Mouse (Mus musculus) neural tube, embryonic 14.5 days (tissue): ENCODE data around the gene Pdzk1ip1. TPM values are rescaled to one million over a fixed set of nuclear protein-coding genes. Genes with fewer than 3 reads are reported as not detected.
A peak's percentile ranks its signal among the peaks of the same experiment; 100 is the strongest.

Experiments used
- ATAC-seq: fragments of 200-750 bp; cut with Nextera tagmentation; 2 replicates; pipeline ENCODE4 v1.8.0; 2017; ENCODE audit warnings: low read depth, mild to moderate bottlenecking, moderate TSS enrichment, moderate library complexity
- H3K27ac ChIP-seq: fragments of 300-500 bp; sonication (generic); 2 replicates; pipeline ENCODE4 v1.5.1; 2014; ENCODE audit warnings: low read depth, mild to moderate bottlenecking, control low read depth, low read length, moderate library complexity, mixed read lengths
- H3K27me3 ChIP-seq: fragments of 300-500 bp; sonication (generic); 2 replicates; pipeline ENCODE4 v1.6.1; 2014; ENCODE audit warnings: low read length; ENCODE audit not compliant: control insufficient read depth, insufficient read depth
- H3K36me3 ChIP-seq: fragments of 300-500 bp; sonication (generic); 2 replicates; pipeline ENCODE4 v1.6.1; 2014; ENCODE audit warnings: low read length, mixed read lengths; ENCODE audit not compliant: control insufficient read depth, insufficient read depth
- H3K4me1 ChIP-seq: fragments of 300-500 bp; sonication (generic); 2 replicates; pipeline ENCODE4 v1.6.1; 2014; ENCODE audit warnings: low read length; ENCODE audit not compliant: control insufficient read depth, insufficient read depth
- H3K4me2 ChIP-seq: fragments of 300-500 bp; sonication (generic); 2 replicates; pipeline ENCODE4 v1.6.1; 2014; ENCODE audit warnings: mild to moderate bottlenecking, low read depth, low read length, control low read depth
- H3K4me3 ChIP-seq: fragments of 300-500 bp; sonication (generic); 2 replicates; pipeline ENCODE4 v1.5.1; 2014; ENCODE audit warnings: low read depth, low read length, control low read depth, mixed read lengths
- H3K9ac ChIP-seq: fragments of 300-500 bp; sonication (generic); replicated peaks from 2 replicates; pipeline ENCODE4 v1.6.1; 2014; ENCODE audit warnings: low read depth, mild to moderate bottlenecking, control low read depth, low read length, mixed read lengths
- H3K9me3 ChIP-seq: fragments of 300-500 bp; sonication (generic); 2 replicates; pipeline ENCODE4 v1.6.1; 2016; ENCODE audit warnings: low read length; ENCODE audit not compliant: control insufficient read depth
- WGBS: fragments of 180-500 bp; shearing (Covaris S2); extraction: QIAGEN DNeasy Blood & Tissue Kit; methylation state at CpG from one replicate; pipeline ENCODE4 v1.1.7; 2014; 5-methylcytosine and 5-hydroxymethylcytosine counted together
- polyA plus RNA-seq: library from polyadenylated mRNA; unstranded; fragments of >200 nt; fragmentation: Nextera tagmentation; extraction: Ambion mirVana; gene quantifications from 2 replicates; pipeline ENCODE4 v1.2.1, GENCODE M21; 2014

The Pdzk1ip1 gene
- polyA plus RNA-seq, 1 experiment from 2014 or later: 2.4 TPM

GRCm38 (mm10) chr4:115133085-115133484 is 44.6 kb downstream of the Pdzk1ip1 start:
- Histone ChIP-seq H3K27ac (no peak overlapping the region), H3K4me1 (no peaks in the 10 kb centered on the region), H3K9me3 (no peaks in the 10 kb centered on the region), H3K36me3 (no peaks in the 10 kb centered on the region), H3K9ac (peak overlapping the region; percentile 66), H3K4me2 (peak overlapping the region; percentile 65), H3K4me3 (peak overlapping the region; percentile 47), H3K27me3 (0 out of 2 replicates have a peak, but pooled peaks cover 2% of the 10 kb centered on the region)
- ATAC-seq: peak; percentile 15; the same call in 1 of the 2 replicates
- 7% methylated on average over 5 of the region's 5 CpGs for WGBS

GRCm38 (mm10) chr4:115133621-115134295 is 45.2 kb downstream of the Pdzk1ip1 start, which contains the start of gene Cyp4x1:
Cyp4x1 (minus strand) TSS chr4:115134281.
- 0% methylated on average over 29 of the region's 29 CpGs for WGBS
- Histone ChIP-seq H3K4me1 (no peaks in the 10 kb centered on the region), H3K27ac (peak within 1 kb of the TSS; percentile 23), H3K36me3 (no peaks in the 10 kb centered on the region), H3K27me3 (0 out of 2 replicates have a peak, but pooled peaks cover 2% of the 10 kb centered on the region), H3K4me3 (peak within 1 kb of the TSS; percentile 47), H3K9me3 (no peaks in the 10 kb centered on the region), H3K9ac (peak within 1 kb of the TSS; percentile 66), H3K4me2 (peak within 1 kb of the TSS; percentile 65)
- ATAC-seq: peak; percentile 91

GRCm38 (mm10) chr4:115134296-115134630 is 45.8 kb downstream of the Pdzk1ip1 start:
- H3K9ac ChIP-seq: peak overlapping the region; percentile 66
- no peaks in the 10 kb centered on the region for H3K9me3 ChIP-seq
- ATAC-seq: peak; percentile 57
- 0 out of 2 replicates have a peak, but pooled peaks cover 2% of the 10 kb centered on the region for H3K27me3 ChIP-seq
- H3K36me3 ChIP-seq: no peaks in the 10 kb centered on the region
- H3K4me2 ChIP-seq: peak overlapping the region; percentile 65
- H3K4me3 ChIP-seq: peak overlapping the region; percentile 47
- 16% methylated on average over 7 of the region's 7 CpGs for WGBS
- no peaks in the 10 kb centered on the region for H3K4me1 ChIP-seq
- peak overlapping the region; percentile 23; the same call in 1 of the 2 replicates for H3K27ac ChIP-seq

Other genes starting within 250 kb of the Pdzk1ip1 start
- gene Foxd2, start 179.8 kb upstream of the Pdzk1ip1 start, polyA plus RNA-seq: not detected in 2 replicates
- not detected in 2 replicates for gene Foxe3, start 162.7 kb upstream of the Pdzk1ip1 start, polyA plus RNA-seq
- gene Cmpk1, start 101.5 kb upstream of the Pdzk1ip1 start, polyA plus RNA-seq: 207 and 221 TPM in 2 replicates
- gene Stil, start 88.5 kb upstream of the Pdzk1ip1 start, polyA plus RNA-seq: 1.3 and 2.6 TPM in 2 replicates
- 2.3 TPM in 2 replicates for gene Tal1, start 32.3 kb upstream of the Pdzk1ip1 start, polyA plus RNA-seq
- 10.8 and 11.6 TPM in 2 replicates for gene Cyp4x1, start 45.6 kb downstream of the Pdzk1ip1 start, polyA plus RNA-seq
- gene Cyp4a29, start 153.4 kb downstream of the Pdzk1ip1 start, polyA plus RNA-seq: not detected in 2 replicates
- gene Cyp4a12a, start 210.3 kb downstream of the Pdzk1ip1 start, polyA plus RNA-seq: not detected in 2 replicates